Mouse (Mus musculus) spleen, postnatal 36 days (tissue): ENCODE measurements around the gene Dclre1b.

Experiments used
- DNase-seq, 2 experiments: peaks; one replicate each; pipeline ENCODE4 v3.0.0; 2022; ENCODE audit warnings: low spot score in 2 of 2, mixed read lengths in 1 of 2

Gene Dclre1b

GRCm38 (mm10) chr3:103773508-103773907 is 35.7 kb downstream of the Dclre1b start:
- DNase-seq, result no peak

GRCm38 (mm10) chr3:103772846-103773245 is 36.4 kb downstream of the Dclre1b start:
- DNase-seq, result peak; percentile 75 to 79

- DNase-seq, result no peak
Measured at GRCm38 (mm10) chr3:103771531-103772130, 37.6 kb downstream of the Dclre1b start.

GRCm38 (mm10) chr3:103766789-103767188 is 42.5 kb downstream of the Dclre1b start:
- DNase-seq, result no peak

GRCm38 (mm10) chr3:103759261-103759970 is 49.8 kb downstream of the Dclre1b start:
- no peak for DNase-seq

- no peak for DNase-seq
Measured at GRCm38 (mm10) chr3:103758456-103758855, 50.8 kb downstream of the Dclre1b start.

GRCm38 (mm10) chr3:103756920-103757319 is 52.3 kb downstream of the Dclre1b start:
- DNase-seq, result no peak

GRCm38 (mm10) chr3:103755351-103755750 is 53.9 kb downstream of the Dclre1b start:
- DNase-seq, result no peak

GRCm38 (mm10) chr3:103751558-103751957 is 57.7 kb downstream of the Dclre1b start:
- no peak for DNase-seq
